Mouse (Mus musculus) liver, embryonic 15.5 days (tissue): ENCODE measurements around the gene Hist1h4b. TPM values are rescaled to one million over a fixed set of nuclear protein-coding genes. Genes with fewer than 3 reads are reported as not detected.
A peak's percentile ranks its signal among the peaks of the same experiment; 100 is the strongest.
"Not testable (repeated sequence)": the region's sequence is repeated elsewhere in the genome, so short reads cannot be mapped to it uniquely, and the experiment has no call there.

Experiments used
- ATAC-seq: fragments of 200-750 bp; cut with Nextera tagmentation; 2 replicates; pipeline ENCODE4 v1.8.0; 2017; ENCODE audit warnings: moderate number of reproducible peaks, mild to moderate bottlenecking, moderate library complexity; ENCODE audit not compliant: insufficient read depth
- H3K27ac ChIP-seq: fragments of 300-500 bp; sonication (generic); replicated peaks from 2 replicates; pipeline ENCODE4 v1.5.1; 2015; ENCODE audit warnings: mild to moderate bottlenecking, inconsistent platforms
- H3K27me3 ChIP-seq: fragments of 300-500 bp; sonication (generic); 2 replicates; pipeline ENCODE4 v1.6.1; 2015; ENCODE audit warnings: mild to moderate bottlenecking, inconsistent platforms
- H3K36me3 ChIP-seq: fragments of 300-500 bp; sonication (generic); replicated peaks from 2 replicates; pipeline ENCODE4 v1.6.1; 2015; ENCODE audit warnings: moderate library complexity, mild to moderate bottlenecking, inconsistent platforms
- H3K4me1 ChIP-seq: fragments of 300-500 bp; sonication (generic); replicated peaks from 2 replicates; pipeline ENCODE4 v1.6.1; 2015; ENCODE audit warnings: inconsistent platforms
- H3K4me2 ChIP-seq: fragments of 300-500 bp; sonication (generic); 2 replicates; pipeline ENCODE4 v1.6.1; 2015; ENCODE audit warnings: moderate library complexity, mild to moderate bottlenecking, inconsistent platforms
- H3K4me3 ChIP-seq: fragments of 300-500 bp; sonication (generic); replicated peaks from 2 replicates; pipeline ENCODE4 v1.5.1; 2015; ENCODE audit warnings: mild to moderate bottlenecking, inconsistent platforms
- H3K9ac ChIP-seq: fragments of 300-500 bp; sonication (generic); 2 replicates; pipeline ENCODE4 v1.6.1; 2015; ENCODE audit warnings: moderate library complexity, mild to moderate bottlenecking, inconsistent platforms
- H3K9me3 ChIP-seq: fragments of 300-500 bp; sonication (generic); replicated peaks from 2 replicates; pipeline ENCODE4 v1.6.1; 2016; ENCODE audit warnings: inconsistent platforms
- WGBS: fragments of 180-500 bp; shearing (Covaris S2); methylation state at CpG from one replicate; pipeline ENCODE4 v1.1.7; 2015; ENCODE audit warnings: mixed read lengths; ENCODE audit not compliant: insufficient replicate concordance; 5-methylcytosine and 5-hydroxymethylcytosine counted together
- polyA plus RNA-seq: library from polyadenylated mRNA; unstranded; fragments of >200 nt; fragmentation: Nextera tagmentation; extraction: Ambion mirVana; gene quantifications from 2 replicates; pipeline ENCODE4 v1.2.1, GENCODE M21; 2015

Hist1h4b gene
- polyA plus RNA-seq, 1 experiment from 2014 or later = 4.1 TPM

GRCm38 (mm10) chr13:23749563-23750121 lies 7.2 kb upstream of the Hist1h4b start:
- H3K4me1 ChIP-seq = peaks cover 35% of the 10 kb centered on the region
- no peaks in the 10 kb centered on the region for H3K36me3 ChIP-seq
- H3K27ac ChIP-seq = peak overlapping the region; percentile 99
- WGBS = 76% methylated on average over 5 of the region's 5 CpGs
- no peaks in the 10 kb centered on the region for H3K9me3 ChIP-seq
- peak overlapping the region; percentile 17 for H3K9ac ChIP-seq
- ATAC-seq = no peak
- no peak overlapping the region for H3K4me3 ChIP-seq
- no peak overlapping the region for H3K4me2 ChIP-seq
- no peaks in the 10 kb centered on the region for H3K27me3 ChIP-seq

GRCm38 (mm10) chr13:23750839-23751477 lies 5.9 kb upstream of the Hist1h4b start, which contains the start of gene Hist1h2ab:
Gene Hist1h2ab (plus strand): TSS chr13:23751126.
- H3K36me3 ChIP-seq, H3K27me3 ChIP-seq, H3K9me3 ChIP-seq: not testable (repeated sequence)
- peak; percentile 35 for ATAC-seq
- Histone ChIP-seq H3K27ac (peak within 1 kb of the TSS; percentile 99), H3K4me3 (peak within 1 kb of the TSS; percentile 51), H3K4me2 (peak within 1 kb of the TSS; percentile 66), H3K4me1 (peaks cover 41% of the 10 kb centered on the region), H3K9ac (peak within 1 kb of the TSS; percentile 63)
- under 1% methylated on average over 35 of the region's 47 CpGs for WGBS

- ATAC-seq = peak; percentile 11
Measured at GRCm38 (mm10) chr13:23751478-23751956, 5.3 kb upstream of the Hist1h4b start.

GRCm38 (mm10) chr13:23752067-23752741 lies 4.6 kb upstream of the Hist1h4b start, which contains the start of gene Hist1h3b:
Gene Hist1h3b (plus strand): TSS chr13:23752267.
- not testable (repeated sequence) for H3K27me3 ChIP-seq, H3K36me3 ChIP-seq, H3K9me3 ChIP-seq
- ATAC-seq = peak; percentile 73
- peak within 1 kb of the TSS; percentile 66 for H3K4me2 ChIP-seq
- H3K4me3 ChIP-seq = peak within 1 kb of the TSS; percentile 51
- peak within 1 kb of the TSS; percentile 63 for H3K9ac ChIP-seq
- H3K4me1 ChIP-seq = peaks cover 47% of the 10 kb centered on the region
- peak within 1 kb of the TSS; percentile 99 for H3K27ac ChIP-seq
- under 1% methylated on average over 22 of the region's 47 CpGs for WGBS

More at GRCm38 (mm10) chr13:23751478-23751956, 5.3 kb upstream of the Hist1h4b start:
- under 1% methylated on average over 11 of the region's 11 CpGs for WGBS
- H3K4me1 ChIP-seq = peaks cover 46% of the 10 kb centered on the region
- no peaks in the 10 kb centered on the region for H3K36me3 ChIP-seq
- no peaks in the 10 kb centered on the region for H3K27me3 ChIP-seq
- H3K9me3 ChIP-seq = no peaks in the 10 kb centered on the region
- H3K4me3 ChIP-seq = peak overlapping the region; percentile 51
- H3K4me2 ChIP-seq = peak overlapping the region; percentile 66
- peak overlapping the region; percentile 63 for H3K9ac ChIP-seq
- peak overlapping the region; percentile 99 for H3K27ac ChIP-seq

GRCm38 (mm10) chr13:23752742-23753172 lies 4.1 kb upstream of the Hist1h4b start:
- H3K4me2 ChIP-seq = peak overlapping the region; percentile 58
- H3K27ac ChIP-seq = peak overlapping the region; percentile 92
- H3K9me3 ChIP-seq = no peaks in the 10 kb centered on the region
- H3K27me3 ChIP-seq = no peaks in the 10 kb centered on the region
- peaks cover 48% of the 10 kb centered on the region for H3K4me1 ChIP-seq
- peak overlapping the region; percentile 59 for H3K9ac ChIP-seq
- peak overlapping the region; percentile 51 for H3K4me3 ChIP-seq
- no peaks in the 10 kb centered on the region for H3K36me3 ChIP-seq
- no peak for ATAC-seq
- WGBS = 2% methylated on average over 6 of the region's 6 CpGs

- peak overlapping the region; percentile 59 for H3K9ac ChIP-seq
- WGBS = 49% methylated on average over 4 of the region's 4 CpGs
- H3K4me2 ChIP-seq = peak overlapping the region; percentile 58
- no peak for ATAC-seq
- H3K4me1 ChIP-seq = peaks cover 47% of the 10 kb centered on the region
- H3K27me3 ChIP-seq = no peaks in the 10 kb centered on the region
- H3K36me3 ChIP-seq = no peaks in the 10 kb centered on the region
- peak overlapping the region; percentile 92 for H3K27ac ChIP-seq
- no peaks in the 10 kb centered on the region for H3K9me3 ChIP-seq
- peak overlapping the region; percentile 51 for H3K4me3 ChIP-seq
Measured at GRCm38 (mm10) chr13:23753314-23754078, 3.3 kb upstream of the Hist1h4b start.

- H3K9me3 ChIP-seq = no peaks in the 10 kb centered on the region
- peak overlapping the region; percentile 87 for H3K27ac ChIP-seq
- H3K4me1 ChIP-seq = peaks cover 50% of the 10 kb centered on the region
- no peaks in the 10 kb centered on the region for H3K27me3 ChIP-seq
- ATAC-seq = no peak
- no peak overlapping the region for H3K4me3 ChIP-seq
- peak overlapping the region; percentile 20; the same call in 1 of the 2 replicates for H3K9ac ChIP-seq
- H3K4me2 ChIP-seq = no peak overlapping the region
- no peaks in the 10 kb centered on the region for H3K36me3 ChIP-seq
Measured at GRCm38 (mm10) chr13:23755000-23755399, 1.8 kb upstream of the Hist1h4b start.

GRCm38 (mm10) chr13:23757211-23757773 lies 479 bp downstream of the Hist1h4b start:
- peak; percentile 8 for ATAC-seq
- Histone ChIP-seq H3K9ac (peak overlapping the region; percentile 71), H3K27ac (peak overlapping the region; percentile 99), H3K36me3 (no peaks in the 10 kb centered on the region), H3K9me3 (no peaks in the 10 kb centered on the region), H3K4me1 (peaks cover 57% of the 10 kb centered on the region), H3K4me3 (peak overlapping the region; percentile 54), H3K27me3 (no peaks in the 10 kb centered on the region), H3K4me2 (peak overlapping the region; percentile 87)
- under 1% methylated on average over 18 of the region's 23 CpGs for WGBS

GRCm38 (mm10) chr13:23757921-23758320 lies 1.1 kb downstream of the Hist1h4b start:
- Histone ChIP-seq H3K9ac (peak overlapping the region; percentile 71), H3K27me3 (no peaks in the 10 kb centered on the region), H3K4me2 (peak overlapping the region; percentile 87), H3K9me3 (no peaks in the 10 kb centered on the region), H3K27ac (peak overlapping the region; percentile 99), H3K4me1 (peaks cover 60% of the 10 kb centered on the region), H3K36me3 (no peaks in the 10 kb centered on the region), H3K4me3 (peak overlapping the region; percentile 54)
- WGBS = 37% methylated on average over 3 of the region's 3 CpGs
- ATAC-seq = no peak

GRCm38 (mm10) chr13:23759251-23759771 lies 2.5 kb downstream of the Hist1h4b start:
- peak overlapping the region; percentile 60; the same call in 1 of the 2 replicates for H3K9ac ChIP-seq
- WGBS = 90% methylated on average over 3 of the region's 3 CpGs
- ATAC-seq = no peak
- no peaks in the 10 kb centered on the region for H3K9me3 ChIP-seq
- no peak overlapping the region for H3K4me3 ChIP-seq
- H3K36me3 ChIP-seq = no peaks in the 10 kb centered on the region
- H3K4me1 ChIP-seq = peaks cover 64% of the 10 kb centered on the region
- H3K27ac ChIP-seq = peak overlapping the region; percentile 99
- no peaks in the 10 kb centered on the region for H3K27me3 ChIP-seq
- H3K4me2 ChIP-seq = peak overlapping the region; percentile 87
